Mouse (Mus musculus) urinary bladder, adult 2 months (tissue): ENCODE measurements around the gene G0s2. TPM values are rescaled to one million over a fixed set of nuclear protein-coding genes. Genes with fewer than 3 reads are reported as not detected.

Experiments
- polyA plus RNA-seq: library from polyadenylated mRNA; depleted of rRNA; stranded (reverse); fragments of >200 nt; gene quantifications from 2 replicates; pipeline ENCODE4 v1.2.3, GENCODE M21; 2012; rRNA removed

G0s2 gene
- polyA plus RNA-seq, 1 experiment: 115 TPM

Other genes starting within 250 kb of the G0s2 start
- gene Syt14, start 237.4 kb downstream of the G0s2 start, polyA plus RNA-seq: 1.1 and 1.2 TPM in 2 replicates
- 13.0 and 16.4 TPM in 2 replicates for gene Diexf, start 142.9 kb downstream of the G0s2 start, polyA plus RNA-seq
- 24.9 and 27.8 TPM in 2 replicates for gene Irf6, start 120.1 kb downstream of the G0s2 start, polyA plus RNA-seq
- 9.8 and 13.3 TPM in 2 replicates for gene A130010J15Rik, start 105.2 kb downstream of the G0s2 start, polyA plus RNA-seq
- gene Traf3ip3, start 71.5 kb downstream of the G0s2 start, polyA plus RNA-seq: 2.2 and 2.9 TPM in 2 replicates
- 22.3 and 26.3 TPM in 2 replicates for gene Lamb3, start 65.5 kb downstream of the G0s2 start, polyA plus RNA-seq
- 68.7 and 71.3 TPM in 2 replicates for gene Hsd11b1, start 9.1 kb downstream of the G0s2 start, polyA plus RNA-seq
- 0.44 and 0.48 TPM in 2 replicates for gene Camk1g, start 97.1 kb upstream of the G0s2 start, polyA plus RNA-seq